Mouse (Mus musculus) lung, embryonic 14.5 days (tissue): ENCODE measurements around the gene Htt. TPM values are rescaled to one million over a fixed set of nuclear protein-coding genes. Genes with fewer than 3 reads are reported as not detected.
A peak's percentile ranks its signal among the peaks of the same experiment; 100 is the strongest.
"Not testable (repeated sequence)": the region's sequence is repeated elsewhere in the genome, so short reads cannot be mapped to it uniquely, and the experiment has no call there.

Experiments
- ATAC-seq: fragments of 200-750 bp; cut with Nextera tagmentation; 2 replicates; pipeline ENCODE4 v1.8.0; 2017; ENCODE audit warnings: mild to moderate bottlenecking, moderate TSS enrichment, moderate library complexity; ENCODE audit not compliant: insufficient read depth
- DNase-seq: peaks from one replicate; pipeline ENCODE4 v3.0.0-alpha.2; 2015
- H3K27ac ChIP-seq: fragments of 300-500 bp; sonication (generic); 2 replicates; pipeline ENCODE4 v1.5.1; 2014; ENCODE audit warnings: low read depth, mild to moderate bottlenecking, moderate library complexity
- H3K27me3 ChIP-seq: fragments of 300-500 bp; sonication (generic); 2 replicates; pipeline ENCODE4 v1.6.1; 2014; ENCODE audit warnings: low read length, control low read depth; ENCODE audit not compliant: insufficient read depth
- H3K36me3 ChIP-seq: fragments of 300-500 bp; sonication (generic); 2 replicates; pipeline ENCODE4 v1.6.1; 2014; ENCODE audit warnings: control low read depth; ENCODE audit not compliant: insufficient read depth
- H3K4me1 ChIP-seq: fragments of 300-500 bp; sonication (generic); 2 replicates; pipeline ENCODE4 v1.6.1; 2014; ENCODE audit warnings: antibody characterized with exemption, control low read depth; ENCODE audit not compliant: insufficient read depth
- H3K4me2 ChIP-seq: fragments of 300-500 bp; sonication (generic); 2 replicates; pipeline ENCODE4 v1.6.1; 2014; ENCODE audit warnings: mild to moderate bottlenecking
- H3K4me3 ChIP-seq: fragments of 300-500 bp; sonication (generic); 2 replicates; pipeline ENCODE4 v1.5.1; 2014; ENCODE audit warnings: low read depth, low read length
- H3K9ac ChIP-seq: fragments of 300-500 bp; sonication (generic); 2 replicates; pipeline ENCODE4 v1.6.1; 2014
- H3K9me3 ChIP-seq: fragments of 300-500 bp; sonication (generic); 2 replicates; pipeline ENCODE4 v1.6.1; 2016; ENCODE audit warnings: low read depth, low read length, control low read depth
- CTCF ChIP-seq: IDR thresholded peaks from 2 replicates; pipeline ENCODE4 v1.5.1; 2016; ENCODE audit warnings: antibody characterized with exemption, low read depth
- WGBS: fragments of 180-500 bp; shearing (Covaris S2); extraction: QIAGEN DNeasy Blood & Tissue Kit; methylation state at CpG from one replicate; pipeline ENCODE4 v1.1.7; 2014; 5-methylcytosine and 5-hydroxymethylcytosine counted together
- polyA plus RNA-seq: library from polyadenylated mRNA; unstranded; fragments of >200 nt; fragmentation: Nextera tagmentation; extraction: Ambion mirVana; gene quantifications from 2 replicates; pipeline ENCODE4 v1.2.1, GENCODE M21; 2014

Htt gene
- 19.8 and 22.8 TPM in 2 replicates for polyA plus RNA-seq

DNA sequence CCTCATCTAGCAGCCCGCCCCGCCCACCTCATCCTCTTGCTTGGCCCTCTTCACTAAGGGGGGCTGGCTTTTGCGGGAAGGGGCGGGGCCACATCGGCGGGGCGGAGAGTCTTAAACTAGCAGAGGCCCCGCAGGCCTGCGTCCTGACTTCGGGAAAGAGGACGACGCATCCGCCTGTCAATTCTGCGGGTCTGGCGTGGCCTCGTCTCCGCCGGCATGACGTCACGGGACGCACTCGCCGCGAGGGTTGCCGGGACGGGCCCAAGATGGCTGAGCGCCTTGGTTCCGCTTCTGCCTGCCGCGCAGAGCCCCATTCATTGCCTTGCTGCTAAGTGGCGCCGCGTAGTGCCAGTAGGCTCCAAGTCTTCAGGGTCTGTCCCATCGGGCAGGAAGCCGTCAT lies at the start of gene Htt:
Gene Htt, plus strand, starts transcription at position 232 of the 400 bp plus-strand sequence.
- TF ChIP-seq CTCF, result no peak
- peak; percentile 99 for ATAC-seq
- Histone ChIP-seq H3K27me3 (no peaks in the 10 kb centered on the region), H3K27ac (peak within 1 kb of the TSS; percentile 95), H3K4me3 (peak within 1 kb of the TSS; percentile 98), H3K36me3 (no peaks in the 10 kb centered on the region), H3K9ac (peak within 1 kb of the TSS; percentile 98), H3K4me2 (peak within 1 kb of the TSS; percentile 95), H3K4me1 (peaks cover 9% of the 10 kb centered on the region), H3K9me3 (no peaks in the 10 kb centered on the region)
- peak; percentile 99 for DNase-seq
- WGBS, result 1% methylated on average over 35 of the region's 35 CpGs

DNA sequence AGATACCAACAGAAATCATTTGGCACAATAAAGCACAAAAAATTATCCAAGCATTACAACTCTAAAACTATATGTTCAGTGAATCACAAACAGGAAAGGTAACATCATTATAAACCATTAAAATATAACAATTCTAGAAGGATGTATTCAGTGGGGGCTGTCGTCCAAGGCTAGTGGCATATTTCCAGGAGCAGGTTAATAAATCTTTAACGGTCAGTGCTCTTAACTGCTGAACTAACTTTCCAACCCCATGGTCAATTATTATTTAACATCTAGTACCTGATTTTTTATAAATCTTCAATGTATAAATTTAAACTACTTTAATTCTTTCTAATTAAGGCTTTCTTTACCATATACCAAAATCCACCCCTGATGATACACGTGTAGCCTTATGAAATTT lies 47.2 kb upstream of the Htt start:
- DNase-seq, H3K36me3 ChIP-seq, H3K9ac ChIP-seq, H3K9me3 ChIP-seq, H3K4me1 ChIP-seq, ATAC-seq, H3K4me3 ChIP-seq, H3K27me3 ChIP-seq, H3K4me2 ChIP-seq, H3K27ac ChIP-seq: not testable (repeated sequence)
- 64% methylated on average over 3 of the region's 3 CpGs for WGBS

DNA sequence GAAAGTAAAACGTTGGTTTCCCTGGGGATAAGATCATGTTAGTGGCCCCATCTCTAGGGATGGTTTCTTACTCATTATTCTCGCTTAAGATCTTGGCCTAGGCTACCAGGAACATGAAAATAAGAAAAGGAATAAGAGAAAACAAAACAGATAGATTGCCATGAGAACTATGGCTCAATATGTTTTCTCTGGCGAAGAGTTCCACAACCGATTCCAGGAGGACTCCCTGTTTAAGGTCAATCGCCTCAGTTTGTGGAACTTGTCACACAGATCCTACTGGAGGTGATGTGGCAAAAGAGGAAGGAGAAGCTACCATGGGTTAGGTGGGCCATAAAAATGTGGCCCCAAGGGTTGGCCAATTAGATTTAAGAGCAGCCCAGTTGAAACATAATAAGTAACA lies 46.7 kb upstream of the Htt start:
- TF ChIP-seq CTCF, result no peak
- ATAC-seq, result no peak
- Histone ChIP-seq H3K27ac (no peak overlapping the region), H3K4me2 (no peak overlapping the region), H3K9ac (no peak overlapping the region), H3K4me3 (no peak overlapping the region), H3K36me3 (no peaks in the 10 kb centered on the region), H3K9me3 (no peaks in the 10 kb centered on the region), H3K4me1 (no peaks in the 10 kb centered on the region), H3K27me3 (no peaks in the 10 kb centered on the region)
- WGBS, result 78% methylated on average over 5 of the region's 5 CpGs
- DNase-seq, result no peak

DNA sequence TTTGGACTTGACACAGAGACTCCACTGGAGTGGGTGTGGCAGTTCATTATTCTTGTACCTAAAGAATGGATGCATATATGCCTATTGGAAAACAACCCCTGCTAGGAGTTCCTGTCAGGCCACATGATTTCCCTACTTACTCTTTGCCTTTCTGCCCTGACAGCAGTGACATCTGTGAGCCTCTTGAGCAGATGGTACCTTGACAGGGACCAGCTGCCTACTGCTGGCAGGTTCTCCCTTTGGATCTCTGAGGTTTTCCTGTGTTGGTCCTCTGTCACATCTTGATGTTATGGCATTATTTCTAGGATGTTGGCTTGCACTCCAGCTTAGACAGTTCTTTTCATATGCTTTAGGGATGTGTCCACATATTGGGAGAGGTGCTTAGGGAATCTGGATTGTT lies 32.4 kb upstream of the Htt start:
- no peak overlapping the region for H3K27ac ChIP-seq
- ATAC-seq (no peak), DNase-seq (no peak)
- H3K9me3 ChIP-seq, result no peaks in the 10 kb centered on the region
- no peak overlapping the region for H3K4me3 ChIP-seq
- no peak overlapping the region for H3K9ac ChIP-seq
- H3K4me2 ChIP-seq, result no peak overlapping the region
- no peaks in the 10 kb centered on the region for H3K4me1 ChIP-seq
- TF ChIP-seq CTCF, result no peak
- H3K27me3 ChIP-seq, result no peaks in the 10 kb centered on the region
- H3K36me3 ChIP-seq, result no peaks in the 10 kb centered on the region

DNA sequence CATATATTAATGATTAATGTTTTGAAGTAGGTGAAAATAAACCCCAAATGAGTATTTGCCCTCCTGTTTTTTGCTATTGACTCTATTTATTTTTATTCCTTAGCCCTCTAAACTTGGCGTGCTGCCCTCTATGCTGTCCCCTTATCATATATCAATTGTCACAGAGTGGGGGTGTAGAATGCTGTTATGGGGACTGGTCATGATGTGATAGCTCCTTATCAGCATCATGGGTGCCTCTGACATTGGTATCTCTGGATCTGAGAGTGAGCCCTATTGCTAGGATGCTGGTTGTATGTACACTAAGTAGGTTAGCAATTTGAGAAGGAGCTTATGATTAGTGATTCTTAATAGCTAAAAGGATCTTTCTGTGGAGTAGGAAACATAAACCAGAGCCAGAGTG lies 31.3 kb upstream of the Htt start:
- DNase-seq (no peak), ATAC-seq (no peak)
- 21% methylated on average over 1 of the region's 1 CpGs for WGBS
- H3K36me3 ChIP-seq, result no peaks in the 10 kb centered on the region
- no peaks in the 10 kb centered on the region for H3K27me3 ChIP-seq
- no peaks in the 10 kb centered on the region for H3K9me3 ChIP-seq
- no peak overlapping the region for H3K4me3 ChIP-seq
- no peak overlapping the region for H3K27ac ChIP-seq
- no peak for TF ChIP-seq CTCF
- H3K4me2 ChIP-seq, result no peak overlapping the region
- H3K9ac ChIP-seq, result no peak overlapping the region
- no peaks in the 10 kb centered on the region for H3K4me1 ChIP-seq

DNA sequence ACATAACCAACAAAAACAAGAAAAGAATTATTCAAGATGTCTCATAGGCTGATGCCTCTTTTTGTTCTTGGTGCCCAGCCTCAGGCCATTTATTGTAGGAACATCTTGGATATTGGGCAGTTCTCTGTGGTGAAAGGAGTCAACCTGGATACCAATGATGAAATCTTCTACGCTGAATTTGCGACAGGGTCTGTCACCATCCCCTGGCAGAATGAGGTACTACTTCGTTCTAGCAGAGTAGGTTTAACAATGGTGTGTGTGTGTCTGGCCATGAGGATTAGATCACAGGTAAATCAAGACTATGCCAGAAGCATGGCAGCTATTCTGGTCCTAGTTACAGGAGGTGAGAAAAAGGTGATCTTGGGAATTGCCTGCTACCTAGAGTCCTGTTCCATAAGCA lies 10.1 kb upstream of the Htt start:
- no peak for DNase-seq
- no peak overlapping the region for H3K27ac ChIP-seq
- no peaks in the 10 kb centered on the region for H3K27me3 ChIP-seq
- 0 out of 2 replicates have a peak, but pooled peaks have one; percentile 2 for TF ChIP-seq CTCF
- ATAC-seq, result no peak
- H3K4me2 ChIP-seq, result no peak overlapping the region
- H3K4me1 ChIP-seq, result no peaks in the 10 kb centered on the region
- H3K9ac ChIP-seq, result no peak overlapping the region
- no peaks in the 10 kb centered on the region for H3K9me3 ChIP-seq
- no peak overlapping the region for H3K4me3 ChIP-seq
- no peaks in the 10 kb centered on the region for H3K36me3 ChIP-seq
- WGBS, result 49% methylated on average over 3 of the region's 3 CpGs

DNA sequence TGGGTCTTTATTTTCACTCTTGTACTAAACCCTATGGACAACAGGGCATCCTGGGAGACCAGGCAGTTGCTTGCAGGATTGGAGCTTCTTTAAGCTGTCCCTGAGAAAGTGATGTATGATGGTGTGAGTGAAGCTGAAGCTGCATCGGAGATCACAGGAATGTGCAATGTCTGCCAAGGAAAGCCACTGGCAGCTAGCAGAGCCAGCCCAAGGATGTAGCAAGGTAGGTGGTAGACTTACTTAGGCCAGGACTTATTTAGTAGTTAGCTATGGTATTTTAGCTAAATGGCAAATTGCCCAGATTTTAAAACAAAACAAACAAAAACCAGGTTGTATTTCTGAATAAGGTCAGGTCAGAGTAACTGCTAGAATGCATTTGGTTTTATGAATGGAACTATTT lies 2.8 kb upstream of the Htt start:
- Histone ChIP-seq H3K9me3 (no peaks in the 10 kb centered on the region), H3K27me3 (no peaks in the 10 kb centered on the region), H3K9ac (no peak overlapping the region), H3K4me3 (no peak overlapping the region), H3K4me2 (no peak overlapping the region), H3K27ac (no peak overlapping the region), H3K36me3 (no peaks in the 10 kb centered on the region), H3K4me1 (peaks cover 9% of the 10 kb centered on the region)
- TF ChIP-seq CTCF, result no peak
- WGBS, result 50% methylated on average over 1 of the region's 1 CpGs
- DNase-seq, result peak; percentile 10
- no peak for ATAC-seq
